Mouse (Mus musculus): ENCODE results near the gene Brf1. TPM values are rescaled to one million over a fixed set of nuclear protein-coding genes. Genes with fewer than 3 reads are reported as not detected.

Gene Brf1
- total RNA-seq (2021) = 10 to 100 TPM; 16.8 to 20.9 TPM
- long read RNA-seq, experiment 1, partial matches to known transcripts = 2 of 3 reads
- long read RNA-seq, experiment 1, other reads (novel, unspliced or antisense) = 1 of 3 reads
- long read RNA-seq, experiment 2, partial matches to known transcripts = 2 of 2 reads
- long read RNA-seq, experiment 2, other reads (novel, unspliced or antisense) = 0 of 2 reads

DNA sequence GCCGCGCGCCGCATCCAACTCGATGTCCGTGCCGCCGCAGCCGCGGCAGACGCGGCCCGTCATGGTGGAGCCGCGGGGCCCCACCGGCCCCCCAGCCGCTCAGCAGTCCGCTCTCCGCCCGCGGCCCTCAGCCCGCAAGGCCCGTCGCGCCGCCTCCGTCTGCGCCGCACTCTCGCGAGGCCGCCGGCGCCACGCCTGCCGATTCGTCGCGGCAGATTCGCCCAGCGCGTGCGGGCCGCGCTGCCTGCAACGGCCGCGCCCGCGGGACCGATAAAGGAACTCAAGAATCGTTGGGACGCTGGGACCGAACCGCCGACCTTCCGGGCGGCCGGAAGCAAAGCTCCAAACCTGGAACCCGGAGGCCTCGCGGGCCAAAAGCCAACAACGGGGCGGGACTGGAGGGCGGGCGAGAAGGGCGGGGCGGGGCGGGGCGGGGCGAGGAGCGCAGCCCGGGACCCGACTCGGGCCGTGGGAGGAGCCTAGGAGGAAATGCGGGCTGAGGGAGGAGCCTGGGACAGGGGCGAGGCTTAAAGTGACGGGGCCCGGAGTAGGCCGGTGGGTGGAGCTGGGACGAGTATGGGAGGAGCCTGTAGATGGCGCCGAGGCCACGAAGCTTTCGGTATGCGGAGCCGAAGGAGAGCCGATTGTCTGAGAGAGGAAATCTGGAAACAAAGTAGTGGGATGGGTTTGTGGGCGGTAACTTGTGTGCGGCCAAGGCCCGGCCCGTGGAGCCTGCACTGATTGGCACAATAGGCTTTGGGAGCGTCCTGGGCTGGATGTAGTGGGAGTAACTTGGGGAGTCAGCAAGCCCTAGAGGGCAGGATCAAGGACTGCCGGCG lies at the start of gene Brf1:
Gene Brf1, minus strand, starts transcription at position 411 of the 839 bp plus-strand sequence.
- intact Hi-C loops (cut with DNase I) = loop anchor here (5.0 to 10.0 kb wide), 2 partner anchors 74 to 152 kb away; partner anchors contain the start of gene Tex22
- DNase-seq = peak; percentile 93 to 98

GRCm38 (mm10) chr12:113049836-113050235 lies 49.3 kb upstream of the Brf1 start:
- intact Hi-C loops (cut with DNase I) = no loop called here

GRCm38 (mm10) chr12:113048103-113048502 lies 47.6 kb upstream of the Brf1 start:
- DNase-seq = no peak
- intact Hi-C loops (cut with DNase I) = no loop called here

More at GRCm38 (mm10) chr12:113049836-113050235, 49.3 kb upstream of the Brf1 start:
- no peak for DNase-seq

DNA sequence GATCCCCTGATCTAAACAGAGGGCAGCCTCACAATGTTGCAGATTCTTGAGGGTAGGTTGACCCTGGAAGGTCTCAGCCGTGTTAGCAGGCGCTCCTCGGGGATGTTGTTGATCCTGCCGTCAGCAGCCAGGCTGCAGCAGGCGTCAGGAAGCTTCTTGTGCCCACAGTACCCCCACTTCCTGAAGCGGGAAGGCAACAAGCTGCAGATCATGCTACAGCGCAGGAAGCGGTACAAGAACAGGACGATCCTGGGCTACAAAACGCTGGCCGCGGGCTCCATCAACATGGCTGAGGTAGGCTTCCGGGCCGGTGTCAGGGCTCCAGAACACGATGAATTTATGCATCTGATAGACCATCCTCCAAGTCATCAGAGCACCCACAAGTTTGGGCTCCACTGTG lies 46.4 kb upstream of the Brf1 start:
- DNase-seq = no peak
- intact Hi-C loops (cut with DNase I) = no loop called here

DNA sequence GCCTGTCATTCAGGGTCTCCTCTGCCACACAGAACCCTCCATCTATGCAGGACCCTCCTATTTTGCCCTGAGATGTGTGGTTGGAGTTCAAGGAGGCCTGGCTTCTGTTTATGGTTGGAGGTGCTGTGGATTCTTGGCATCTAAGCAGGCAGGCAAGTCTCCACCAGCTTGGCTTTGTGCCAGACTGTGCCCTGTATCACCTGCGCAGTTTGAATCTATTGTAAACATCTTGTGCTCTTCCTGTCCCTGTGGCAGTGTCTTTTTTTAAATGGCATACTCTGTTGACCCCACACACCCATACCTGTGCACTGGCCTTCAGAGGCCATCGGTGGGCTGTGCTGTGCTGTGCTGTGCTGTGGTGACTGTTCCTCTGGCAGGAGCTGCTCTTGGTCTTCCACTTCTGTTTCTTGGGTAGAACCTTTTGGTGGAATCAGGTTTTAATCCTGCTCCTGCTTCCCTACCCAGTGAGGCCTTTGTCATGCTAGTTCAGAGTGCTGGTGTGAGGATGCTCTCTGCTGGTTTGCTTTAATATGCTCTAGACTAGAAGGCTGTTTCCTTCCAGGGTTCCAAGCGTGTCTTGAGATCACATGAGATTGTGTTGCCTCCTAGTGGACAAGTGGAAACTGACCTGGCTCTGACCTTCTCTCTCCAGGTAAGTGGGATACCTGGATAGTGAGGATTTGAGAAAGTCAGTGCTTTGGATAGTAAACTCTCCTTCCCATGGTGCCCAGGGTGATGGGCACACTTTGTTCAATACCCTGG lies 44.6 kb upstream of the Brf1 start:
- intact Hi-C loops (cut with DNase I) = loop anchor here (5.0 kb wide), 1 partner anchor 38 kb away; no protein-coding TSS in a partner anchor
- no peak for DNase-seq

- intact Hi-C loops (cut with DNase I) = loop anchor here (5.0 kb wide), 1 partner anchor 35 kb away; no protein-coding TSS in a partner anchor
- no peak for DNase-seq
Observed at GRCm38 (mm10) chr12:113042543-113042942, 42.0 kb upstream of the Brf1 start.

- no peak for DNase-seq
- intact Hi-C loops (cut with DNase I) = loop anchor here (5.0 kb wide), 1 partner anchor 34 kb away; no protein-coding TSS in a partner anchor
Observed at GRCm38 (mm10) chr12:113041481-113042439, 41.3 kb upstream of the Brf1 start.

GRCm38 (mm10) chr12:113038414-113038813 lies 37.9 kb upstream of the Brf1 start:
- no peak for DNase-seq
- intact Hi-C loops (cut with DNase I) = no loop called here

- DNase-seq = no peak
- intact Hi-C loops (cut with DNase I) = no loop called here
Observed at GRCm38 (mm10) chr12:113036996-113037395, 36.5 kb upstream of the Brf1 start.

DNA sequence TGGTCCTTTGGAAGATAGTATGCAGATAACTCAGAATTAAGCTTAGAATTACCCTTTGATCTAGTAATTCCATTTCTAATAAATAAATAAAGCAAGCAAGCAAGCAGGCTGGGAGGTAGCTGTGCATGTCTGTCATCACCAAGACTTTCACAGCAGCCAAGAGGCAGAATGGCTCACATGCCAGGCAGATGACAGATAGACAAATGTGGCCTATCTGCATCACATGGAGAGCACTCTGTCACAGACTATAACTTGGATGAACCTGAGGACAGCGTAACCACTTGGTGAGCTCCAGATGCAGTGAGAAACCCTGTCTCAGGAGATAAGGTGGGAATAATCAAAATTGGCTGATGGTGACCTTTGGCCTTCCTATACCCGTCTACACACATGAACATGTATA lies 34.6 kb upstream of the Brf1 start:
- DNase-seq = no peak
- intact Hi-C loops (cut with DNase I) = no loop called here

DNA sequence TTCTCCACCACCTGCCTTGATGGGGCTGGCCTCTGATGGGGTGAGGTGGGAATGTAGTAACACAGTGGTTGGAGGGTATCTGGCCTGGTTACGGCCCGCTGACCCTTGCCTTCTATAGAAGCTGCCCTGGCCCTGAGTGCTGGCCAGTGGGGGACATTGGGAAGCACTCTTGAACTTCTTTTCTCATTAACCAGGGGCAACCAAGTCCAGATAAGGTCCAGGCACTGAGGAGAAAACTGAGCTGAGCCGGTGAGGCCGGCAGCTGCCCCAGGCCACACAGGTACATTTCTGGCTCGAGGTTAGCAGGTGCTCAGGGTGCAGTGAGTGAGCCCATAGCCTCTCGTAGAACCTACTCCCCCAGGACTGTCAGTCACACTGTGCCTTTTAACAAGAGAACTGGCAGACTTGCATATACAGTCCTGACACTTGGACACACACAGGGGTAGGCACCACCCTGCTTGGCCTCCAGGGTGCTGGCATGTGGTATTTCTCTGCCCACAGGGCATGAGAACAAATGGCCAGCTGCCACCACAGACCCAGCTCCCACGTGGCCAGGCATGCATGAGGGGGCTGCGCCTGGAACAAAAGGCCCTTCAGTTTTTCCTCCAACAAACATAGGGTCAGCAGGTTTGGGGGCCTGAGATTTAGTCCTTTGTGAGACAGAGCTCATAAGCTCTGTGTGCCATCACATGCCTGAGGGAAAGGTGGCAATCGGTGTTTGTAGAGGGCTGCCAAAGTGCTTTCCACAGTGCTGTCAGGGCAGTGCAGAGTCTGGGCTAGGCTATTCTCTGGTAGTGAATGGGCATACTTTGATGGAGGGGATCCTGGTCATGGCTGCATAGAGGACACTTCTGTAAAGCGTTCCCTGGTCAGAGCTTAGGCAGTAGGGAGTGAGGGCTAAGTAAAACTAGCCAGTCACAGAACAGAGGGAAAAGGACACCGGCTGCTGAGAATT lies 32.1 kb upstream of the Brf1 start:
- intact Hi-C loops (cut with DNase I) = no loop called here
- no peak for DNase-seq

- DNase-seq = no peak
- intact Hi-C loops (cut with DNase I) = no loop called here
Observed at GRCm38 (mm10) chr12:113031441-113031840, 30.9 kb upstream of the Brf1 start.

DNA sequence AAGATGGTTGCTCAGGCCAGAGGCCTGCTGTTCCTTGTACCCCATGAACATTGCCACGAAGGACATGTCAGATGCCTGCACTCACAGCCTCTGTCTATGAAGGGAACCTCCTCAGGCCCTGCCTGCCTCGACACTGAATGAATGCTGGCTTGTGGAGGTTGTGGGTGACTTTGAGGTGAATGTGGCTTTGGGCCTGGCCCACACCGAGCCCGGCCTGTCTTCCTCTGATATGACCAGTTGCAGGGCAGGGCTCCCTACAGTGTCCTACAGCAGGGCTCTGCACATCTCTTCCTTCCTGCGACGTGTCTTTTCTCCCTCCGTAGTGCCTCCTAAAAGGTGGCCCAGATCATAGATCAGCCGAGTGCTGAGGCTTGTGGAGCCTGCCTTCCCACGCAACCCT lies 30.5 kb upstream of the Brf1 start:
- intact Hi-C loops (cut with DNase I) = no loop called here
- no peak for DNase-seq

GRCm38 (mm10) chr12:113030046-113030445 lies 29.5 kb upstream of the Brf1 start:
- intact Hi-C loops (cut with DNase I) = no loop called here

DNA sequence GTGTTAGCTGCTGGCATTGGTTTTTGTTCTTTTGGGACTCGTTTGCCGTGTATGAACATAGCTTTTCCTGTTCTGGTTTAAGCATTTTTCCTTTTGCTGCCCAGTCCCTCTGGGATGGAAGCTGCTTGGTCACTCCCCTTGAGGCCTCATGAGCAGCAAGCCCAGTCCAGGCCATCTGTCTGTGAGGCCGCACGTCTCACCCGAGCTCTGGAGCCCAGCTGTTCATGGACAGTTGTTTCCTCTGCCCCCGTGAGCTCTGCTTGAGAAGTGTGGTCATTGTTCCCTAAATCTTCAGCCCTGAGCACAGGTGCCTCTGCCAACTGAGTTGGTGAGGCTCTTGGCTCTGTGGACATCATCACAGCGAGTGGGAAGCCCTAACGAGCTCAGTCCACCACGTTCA lies 28.4 kb upstream of the Brf1 start:
- intact Hi-C loops (cut with DNase I) = no loop called here
- no peak for DNase-seq

More at GRCm38 (mm10) chr12:113030046-113030445, 29.5 kb upstream of the Brf1 start:
- no peak for DNase-seq

GRCm38 (mm10) chr12:113028067-113028466 lies 27.6 kb upstream of the Brf1 start:
- intact Hi-C loops (cut with DNase I) = no loop called here
- DNase-seq = no peak

- no peak for DNase-seq
- intact Hi-C loops (cut with DNase I) = no loop called here
Observed at GRCm38 (mm10) chr12:113027495-113027894, 27.0 kb upstream of the Brf1 start.

DNA sequence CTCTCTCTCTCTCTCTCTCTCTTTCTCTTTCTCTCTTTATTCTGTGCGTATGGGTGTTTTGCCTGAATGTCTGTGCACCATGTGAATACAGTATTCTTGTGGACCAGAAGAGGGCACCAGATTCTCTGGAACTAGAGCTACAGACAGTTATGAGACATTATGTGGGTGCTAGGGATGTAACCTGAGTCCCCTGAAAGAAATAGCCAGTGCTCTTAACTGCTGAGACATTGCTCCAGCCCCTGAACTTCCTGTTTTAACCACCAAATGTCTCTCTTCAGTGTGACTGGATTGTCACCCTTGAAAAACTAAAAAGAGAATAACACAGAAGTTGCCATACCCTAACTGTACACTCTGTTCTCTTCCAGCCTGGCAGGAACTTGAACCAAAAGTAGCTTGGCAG lies 26.1 kb upstream of the Brf1 start:
- intact Hi-C loops (cut with DNase I) = no loop called here
- no peak for DNase-seq

DNA sequence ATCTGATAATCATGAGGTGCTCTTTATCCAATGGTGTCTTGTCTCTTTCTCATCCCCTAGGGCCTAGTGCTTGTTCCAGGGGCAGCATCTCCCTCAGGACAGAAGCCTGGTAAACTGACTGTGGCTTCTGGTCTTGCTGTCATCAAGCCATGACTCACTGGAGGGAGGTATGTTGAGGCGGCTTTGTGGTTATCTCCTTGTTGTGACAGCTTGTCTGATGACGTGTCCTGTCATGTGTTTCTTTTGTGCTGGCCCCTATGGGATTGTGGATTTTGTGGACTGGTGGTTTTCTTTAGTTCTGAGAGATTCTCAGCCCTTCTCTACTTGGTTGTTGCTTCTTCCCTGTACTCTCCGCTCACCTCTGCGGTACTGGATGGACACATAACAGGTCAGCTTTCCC lies 22.6 kb upstream of the Brf1 start:
- intact Hi-C loops (cut with DNase I) = no loop called here

More for the DNA sequence above, 22.6 kb upstream of the Brf1 start:
- DNase-seq = no peak
